Comparison of ENCODE assay signal across 13 mouse cellular contexts in genomic region chr14:105255620-105256019, GRCm38 (mm10). TPM values are rescaled to one million over a fixed set of nuclear protein-coding genes. Genes with fewer than 3 reads are reported as not detected.
DNase-seq lines count a peak whose midpoint lies in the region; ATAC-seq and TF ChIP-seq lines count a peak whose summit lies in the region.
"Had no signal": no experiment of that assay in that cellular context is flagged by ENCODE, and none has a peak within 500 bp of the region (broad histone marks: within the 10 kb centered on the region; RNA-seq: fewer than 3 reads in every experiment).

No protein-coding gene starts in this region.

- no peak overlapping the region for H3K4me3 ChIP-seq in kidney, embryonic 15.5 days (replicated peaks)
- no peak overlapping the region for H3K4me3 ChIP-seq in myocyte
- H3K4me3 ChIP-seq: embryonic facial prominence, embryonic 13.5 days; heart, embryonic 15.5 days; hindbrain, embryonic 15.5 days had no signal

- H3K4me2 ChIP-seq in kidney, embryonic 15.5 days, result no peak overlapping the region
- peak overlapping the region; percentile 53 for H3K4me2 ChIP-seq in myocyte (ENCODE audit: low read depth)
- H3K4me2 ChIP-seq: embryonic facial prominence, embryonic 13.5 days; heart, embryonic 15.5 days; hindbrain, embryonic 15.5 days had no signal

- intact Hi-C loops in heart, postnatal 25 days (cut with DNase I), result no loop called here

- H3ac ChIP-seq in myocyte (ENCODE audit: control insufficient read depth, insufficient read length), result no peak overlapping the region

- ATAC-seq in kidney, embryonic 15.5 days (replicated peaks; ENCODE audit: low FRiP score), result no peak
- ATAC-seq: CD4-positive, CD25-positive, alpha-beta regulatory T cell, adult 4 months had no signal

- no peak overlapping the region for H3K9ac ChIP-seq in kidney, embryonic 15.5 days
- H3K9ac ChIP-seq: embryonic facial prominence, embryonic 13.5 days; heart, embryonic 15.5 days; hindbrain, embryonic 15.5 days had no signal

- no peak overlapping the region for H3K27ac ChIP-seq in kidney, embryonic 15.5 days
- H3K27ac ChIP-seq: embryonic facial prominence, embryonic 13.5 days; heart, embryonic 15.5 days; hindbrain, embryonic 15.5 days had no signal

- no peak for TF ChIP-seq POLR2A in myocyte (IDR thresholded peaks at IDR 0.05; ENCODE audit: insufficient read length, low read depth)

- WGBS in kidney, embryonic 15.5 days, result 84% methylated on average over 7 of the region's 7 CpGs

- peaks cover 15% of the 10 kb centered on the region for H3K4me1 ChIP-seq in kidney, embryonic 15.5 days
- H3K4me1 ChIP-seq: embryonic facial prominence, embryonic 13.5 days had no signal

- no peaks in the 10 kb centered on the region for H3K36me3 ChIP-seq in kidney, embryonic 15.5 days
- H3K36me3 ChIP-seq in myocyte (ENCODE audit: control insufficient read depth, insufficient read depth), result no peaks in the 10 kb centered on the region
- H3K36me3 ChIP-seq: embryonic facial prominence, embryonic 13.5 days; heart, embryonic 15.5 days; hindbrain, embryonic 15.5 days had no signal

- no peaks in the 10 kb centered on the region for H3K27me3 ChIP-seq in kidney, embryonic 15.5 days
- H3K27me3 ChIP-seq in myocyte (ENCODE audit: control insufficient read depth, insufficient read depth, insufficient read length), result no peaks in the 10 kb centered on the region
- H3K27me3 ChIP-seq: embryonic facial prominence, embryonic 13.5 days; heart, embryonic 15.5 days; hindbrain, embryonic 15.5 days had no signal

- DNase-seq in kidney, adult 11 months, result peak; percentile 20
- peak; percentile 5 for DNase-seq in urinary bladder, postnatal 14 days (ENCODE audit: low spot score)
- DNase-seq in urinary bladder, adult 18-20 months (ENCODE audit: low spot score in 2 of 2), result no peak
- peak; percentile 37 for DNase-seq in adrenal gland, postnatal 25 days
- DNase-seq in heart, adult 9 months (ENCODE audit: low spot score in 2 of 2), result no peak
- DNase-seq in heart, postnatal 25 days (ENCODE audit: low spot score), result no peak
- DNase-seq: cerebellum, adult 11-12 months had no signal

- no peaks in the 10 kb centered on the region for H3K9me3 ChIP-seq in kidney, embryonic 15.5 days (replicated peaks)
- H3K9me3 ChIP-seq: embryonic facial prominence, embryonic 13.5 days; heart, embryonic 15.5 days; hindbrain, embryonic 15.5 days had no signal

- H3K79me2 ChIP-seq in myocyte (ENCODE audit: control insufficient read depth, insufficient read depth), result peaks cover 18% of the 10 kb centered on the region

TF ChIP-seq in myocyte, 11 proteins besides CTCF, POLR2A, EP300 and RAD21:
- peak in 2 of 3 experiments; percentile 49 to 71 for TF ChIP-seq MYOD1 (IDR thresholded peaks at IDR 0.05; ENCODE audit: control insufficient read depth in 1 of 3, insufficient read length in 2 of 3, low read depth in 2 of 3)
- TF ChIP-seq MAX (IDR thresholded peaks at IDR 0.05; ENCODE audit: low read depth), result no peak
- no peak for TF ChIP-seq TCF3 (IDR thresholded peaks at IDR 0.05; ENCODE audit: insufficient read length, low read depth)
- TF ChIP-seq POLR2AphosphoS2 (IDR thresholded peaks at IDR 0.05; ENCODE audit: insufficient read length, low read depth), result no peak
- TF ChIP-seq MYOG (IDR thresholded peaks at IDR 0.05; ENCODE audit: control insufficient read depth in 1 of 3, insufficient read depth in 1 of 3, insufficient read length in 2 of 3, low read depth in 2 of 3), result peak in 1 of 3 experiments; percentile 16
- no peak for TF ChIP-seq USF1 (IDR thresholded peaks at IDR 0.05; ENCODE audit: low read depth)
- TF ChIP-seq E2F4 (IDR thresholded peaks at IDR 0.05; ENCODE audit: insufficient read depth), result no peak
- no peak for TF ChIP-seq TCF12 (IDR thresholded peaks at IDR 0.05; ENCODE audit: insufficient read depth, poor library complexity, severe bottlenecking)

RNA-seq across cellular contexts. Expression of gene Ndfip2, which starts 2.8 kb away (rescaled TPM):
- 65.2 and 68.1 TPM in 2 replicates for polyA plus RNA-seq in kidney, embryonic 15.5 days (2015; fragmentation: Nextera tagmentation; extraction: Ambion mirVana)
- 42.3 and 44.8 TPM in 2 replicates for total RNA-seq in adrenal gland, postnatal 25 days (2021)
- 26.9 TPM for polyA plus RNA-seq in myocyte (2012; fragmentation: generic; extraction: Trizol)
- total RNA-seq in heart, postnatal 25 days (2021), result 10 to 100 TPM; 19.3 to 19.7 TPM

Comparison
In these comparisons a context has a peak if more than half of its experiments do, and no peak if none do; other contexts are left out.
1. DNase-seq: peak in kidney, adult 11 months (single experiment), urinary bladder, postnatal 14 days (single experiment) and adrenal gland, postnatal 25 days (single experiment); none in urinary bladder, adult 18-20 months (0 of 2), heart, adult 9 months (0 of 2) and heart, postnatal 25 days (single experiment).